Mouse (Mus musculus) C3H10T1/2 (cell line): Measurements from ENCODE around the gene Myo10. TPM values are rescaled to one million over a fixed set of nuclear protein-coding genes. Genes with fewer than 3 reads are reported as not detected.

Experiments
- polyA plus RNA-seq, 2 experiments: library from polyadenylated mRNA; unstranded; fragments of >200 nt; fragmentation: generic; extraction: Trizol; gene quantifications; one replicate each; pipeline ENCODE4 v1.2.1; 2012; ENCODE audit warnings: missing spikeins in 2 of 2

Gene Myo10
- 10 to 100 TPM in 1 of 2 experiments, 1 to 10 TPM in 1; 3.2 to 17.2 TPM for polyA plus RNA-seq

GRCm38 (mm10) chr15:25622200-25622866, at the start of gene Myo10:
Myo10 (plus strand) TSS chr15:25622525.

GRCm38 (mm10) chr15:25843086-25843991, 221.0 kb downstream of the Myo10 start, which contains the start of gene Retreg1:
Retreg1 (plus strand) TSS chr15:25843180.

Other genes with a start within 250 kb of the Myo10 start
- gene Basp1, start 208.8 kb upstream of the Myo10 start, polyA plus RNA-seq = 10 to 100 TPM; 77.9 to 94.5 TPM
- 1 to 10 TPM in 1 of 2 experiments, under 1 TPM in 1; 0.89 to 3.5 TPM for gene Retreg1, start 220.7 kb downstream of the Myo10 start, polyA plus RNA-seq